Comparison of ENCODE assay signal across 24 mouse cellular contexts in the genomic region with DNA sequence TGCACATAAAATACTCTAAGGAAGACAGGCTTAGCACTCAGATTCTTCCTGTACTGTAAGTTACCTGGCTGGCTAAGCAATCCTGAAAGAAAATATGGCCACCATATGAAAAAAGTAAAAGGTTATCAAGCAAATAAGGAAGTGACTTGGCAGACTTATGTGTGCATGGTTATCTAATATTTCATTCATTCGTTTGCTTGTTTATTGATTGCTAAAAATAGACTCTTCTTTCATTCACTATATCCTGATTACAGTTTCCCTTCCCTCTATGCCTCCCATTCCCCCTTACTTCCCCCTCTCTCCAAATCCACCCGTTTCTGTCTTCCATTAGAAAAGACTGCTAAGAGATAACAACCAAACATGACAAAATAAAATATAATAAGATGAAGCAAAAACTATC.
"Had no signal": no experiment of that assay in that cellular context is flagged by ENCODE, and none has a peak within 500 bp of the region (broad histone marks: within the 10 kb centered on the region; RNA-seq: fewer than 3 reads in every experiment).

No protein-coding gene starts in this region.

- DNase-seq: gastrocnemius, postnatal 14 days; gastrocnemius, postnatal 36 days; heart, adult 18-20 months; heart, postnatal 10 days; heart, postnatal 4 days; kidney, adult 18-20 months; kidney, adult 9 months; kidney, postnatal 14 days; kidney, postnatal 36 days; liver had no signal

- H3K27me3 ChIP-seq: heart, embryonic 12.5 days; hindbrain, embryonic 12.5 days; intestine, embryonic 15.5 days; kidney, embryonic 15.5 days; limb, embryonic 12.5 days had no signal

- H3K4me3 ChIP-seq: heart, embryonic 10.5 days; heart, embryonic 12.5 days; hindbrain, embryonic 10.5 days; hindbrain, embryonic 12.5 days; intestine, embryonic 15.5 days; kidney, embryonic 15.5 days; left cerebral cortex, adult 2 months; limb, embryonic 10.5 days; limb, embryonic 12.5 days had no signal

- H3K4me1 ChIP-seq: heart, embryonic 12.5 days; hindbrain, embryonic 10.5 days; hindbrain, embryonic 12.5 days; intestine, embryonic 15.5 days; kidney, embryonic 15.5 days; limb, embryonic 10.5 days; limb, embryonic 12.5 days had no signal

- H3K36me3 ChIP-seq: heart, embryonic 10.5 days; heart, embryonic 12.5 days; hindbrain, embryonic 10.5 days; hindbrain, embryonic 12.5 days; intestine, embryonic 15.5 days; kidney, embryonic 15.5 days; limb, embryonic 10.5 days; limb, embryonic 12.5 days had no signal

- ATAC-seq: hindbrain, embryonic 16.5 days; inflammation-experienced regulatory T-cells, adult 6 months; intestine, embryonic 15.5 days; intestine, postnatal 0 days had no signal

- H3K27ac ChIP-seq: heart, embryonic 10.5 days; hindbrain, embryonic 10.5 days; hindbrain, embryonic 12.5 days; hindbrain, embryonic 14.5 days; intestine, embryonic 15.5 days; kidney, embryonic 15.5 days; kidney, postnatal 0 days; left cerebral cortex, adult 2 months; limb, embryonic 10.5 days; limb, embryonic 12.5 days had no signal
